Mouse (Mus musculus) heart, embryonic 16.5 days (tissue): ENCODE results near the gene Exoc3l4. TPM values are rescaled to one million over a fixed set of nuclear protein-coding genes. Genes with fewer than 3 reads are reported as not detected.
A peak's percentile ranks its signal among the peaks of the same experiment; 100 is the strongest.

Experiments
- ATAC-seq: fragments of 200-750 bp; cut with Nextera tagmentation; replicated peaks from 2 replicates; pipeline ENCODE4 v1.8.0; 2017; ENCODE audit warnings: moderate number of reproducible peaks; ENCODE audit not compliant: insufficient read depth, low FRiP score; ENCODE audit errors: extremely low read depth
- H3K27ac ChIP-seq: fragments of 300-500 bp; sonication (generic); 2 replicates; pipeline ENCODE4 v1.5.1; 2014; ENCODE audit warnings: mild to moderate bottlenecking, low read length, control low read depth, moderate library complexity
- H3K27me3 ChIP-seq: fragments of 300-500 bp; sonication (generic); 2 replicates; pipeline ENCODE4 v1.6.1; 2014; ENCODE audit warnings: low read length, mixed read lengths; ENCODE audit not compliant: control insufficient read depth, insufficient read depth
- H3K36me3 ChIP-seq: fragments of 300-500 bp; sonication (generic); 2 replicates; pipeline ENCODE4 v1.6.1; 2014; ENCODE audit not compliant: control insufficient read depth, insufficient read depth
- H3K4me1 ChIP-seq: fragments of 300-500 bp; sonication (generic); 2 replicates; pipeline ENCODE4 v1.6.1; 2014; ENCODE audit warnings: low read length, mixed read lengths; ENCODE audit not compliant: control insufficient read depth, insufficient read depth
- H3K4me2 ChIP-seq: fragments of 300-500 bp; sonication (generic); 2 replicates; pipeline ENCODE4 v1.6.1; 2014; ENCODE audit warnings: low read depth, mild to moderate bottlenecking, control low read depth, low read length
- H3K4me3 ChIP-seq: fragments of 300-500 bp; sonication (generic); 2 replicates; pipeline ENCODE4 v1.5.1; 2014; ENCODE audit warnings: mild to moderate bottlenecking, control low read depth, low read length
- H3K9ac ChIP-seq: fragments of 300-500 bp; sonication (generic); 2 replicates; pipeline ENCODE4 v1.6.1; 2014; ENCODE audit warnings: low read length, control low read depth
- H3K9me3 ChIP-seq: fragments of 300-500 bp; sonication (generic); replicated peaks from 2 replicates; pipeline ENCODE4 v1.6.1; 2016; ENCODE audit warnings: low read length; ENCODE audit not compliant: control insufficient read depth
- WGBS: fragments of 180-500 bp; shearing (Covaris S2); extraction: QIAGEN DNeasy Blood & Tissue Kit; methylation state at CpG from one replicate; pipeline ENCODE4 v1.1.7; 2014; 5-methylcytosine and 5-hydroxymethylcytosine counted together
- polyA plus RNA-seq: library from polyadenylated mRNA; unstranded; fragments of >200 nt; fragmentation: Nextera tagmentation; extraction: Ambion mirVana; gene quantifications from 2 replicates; pipeline ENCODE4 v1.2.1, GENCODE M21; 2015

Exoc3l4 gene
- 13.3 and 14.9 TPM in 2 replicates for polyA plus RNA-seq

DNA sequence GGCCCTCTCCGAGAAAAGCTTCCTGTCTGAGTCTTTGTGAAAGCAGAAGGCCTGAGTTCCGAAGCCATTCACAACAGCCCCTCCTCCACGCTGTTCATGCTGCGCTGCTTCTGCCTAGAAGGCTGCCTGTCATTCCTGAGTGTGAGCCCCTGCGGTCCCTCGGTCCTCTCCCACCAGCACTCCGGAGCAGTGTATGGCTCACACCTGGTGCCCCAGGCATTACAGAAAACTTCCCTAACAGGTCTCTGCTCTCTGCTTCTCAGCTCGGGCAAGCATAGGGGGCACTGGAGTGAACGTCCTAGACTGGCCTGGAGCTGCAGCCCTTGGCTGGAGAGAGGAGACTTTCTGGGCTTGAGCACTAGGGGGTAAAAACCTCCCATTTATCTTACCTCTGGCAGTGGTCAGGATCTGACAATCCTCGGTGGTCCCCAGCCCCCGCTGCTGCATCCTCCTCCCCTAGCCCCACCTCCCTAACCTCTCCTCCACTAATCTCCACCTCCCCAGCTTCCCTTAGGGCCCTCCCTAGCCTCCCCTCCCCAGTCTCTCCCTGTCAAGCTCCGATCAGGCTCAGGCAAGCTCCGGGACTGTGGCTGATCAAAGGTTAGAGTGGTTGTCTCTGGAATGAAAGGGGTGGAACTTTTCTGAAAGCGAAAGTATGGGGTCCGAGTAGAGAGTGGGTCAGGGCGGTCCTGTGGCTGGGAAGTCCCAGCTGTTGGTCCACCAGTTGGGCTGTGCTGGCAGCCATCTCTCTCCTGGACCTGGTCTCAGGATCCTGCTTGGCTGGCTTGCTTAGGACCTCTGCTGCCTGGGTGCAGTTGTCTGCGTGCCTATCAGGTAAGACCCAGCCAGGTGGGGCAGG is at the start of gene Exoc3l4:
Gene Exoc3l4 (plus strand): TSS at position 97 of the 859 bp plus-strand sequence.
- H3K4me1 ChIP-seq: peaks cover 39% of the 10 kb centered on the region
- peaks cover 3% of the 10 kb centered on the region for H3K27me3 ChIP-seq
- ATAC-seq: peak; percentile 17; the same call in 1 of the 2 replicates
- H3K9me3 ChIP-seq: no peaks in the 10 kb centered on the region
- H3K4me3 ChIP-seq: peak within 1 kb of the TSS; percentile 50
- H3K9ac ChIP-seq: peak within 1 kb of the TSS; percentile 64
- peak within 1 kb of the TSS; percentile 82 for H3K4me2 ChIP-seq
- no peaks in the 10 kb centered on the region for H3K36me3 ChIP-seq
- H3K27ac ChIP-seq: 0 out of 2 replicates have a peak within 1 kb of the TSS, but pooled peaks have one; percentile 35
- 8% methylated on average over 17 of the region's 17 CpGs for WGBS

DNA sequence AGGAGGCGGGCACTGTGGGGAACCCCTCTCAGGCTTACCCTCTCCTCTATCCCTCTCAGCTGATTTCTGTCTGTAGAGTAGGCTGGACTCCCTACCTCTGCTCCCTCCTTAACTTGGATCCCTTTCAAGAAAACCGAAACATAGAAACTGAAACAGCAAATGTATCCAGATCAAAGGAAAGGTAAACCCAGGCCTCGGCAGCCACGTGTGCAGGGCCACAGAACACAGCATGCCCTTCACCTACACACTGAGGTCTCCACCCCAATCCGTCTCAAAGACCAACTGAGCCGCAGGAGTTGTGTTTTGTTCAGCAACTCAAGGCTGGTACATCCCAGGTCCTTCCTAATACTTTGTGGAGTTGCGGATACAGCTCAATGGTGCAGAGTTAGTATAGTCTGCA is 49.8 kb upstream of the Exoc3l4 start:
- no peak overlapping the region for H3K4me3 ChIP-seq
- H3K9me3 ChIP-seq: no peaks in the 10 kb centered on the region
- WGBS: 72% methylated on average over 7 of the region's 7 CpGs
- no peak overlapping the region for H3K4me2 ChIP-seq
- H3K36me3 ChIP-seq: no peaks in the 10 kb centered on the region
- H3K27me3 ChIP-seq: no peaks in the 10 kb centered on the region
- H3K27ac ChIP-seq: no peak overlapping the region
- no peak overlapping the region for H3K9ac ChIP-seq
- peaks cover 25% of the 10 kb centered on the region for H3K4me1 ChIP-seq
- no peak for ATAC-seq

DNA sequence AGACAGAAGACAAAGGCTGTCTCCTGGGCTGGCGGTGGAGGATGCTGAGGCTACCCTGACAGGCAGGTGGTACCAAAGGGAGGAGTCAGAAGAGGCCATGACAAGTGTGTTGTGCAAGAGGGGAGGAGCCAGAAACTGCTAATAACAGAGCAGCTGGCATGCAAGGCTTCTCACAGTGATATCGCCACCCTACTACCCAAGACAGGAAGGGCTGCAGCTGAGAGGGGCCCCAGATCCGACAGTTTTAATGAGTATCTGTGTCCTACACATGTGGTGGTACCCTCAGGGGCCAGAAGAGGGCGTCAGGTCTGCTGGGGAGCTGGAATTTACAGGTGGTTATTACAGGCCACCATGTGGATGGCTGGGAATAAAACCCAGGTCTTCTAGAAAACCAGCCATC is 46.6 kb upstream of the Exoc3l4 start:
- no peak overlapping the region for H3K4me3 ChIP-seq
- H3K36me3 ChIP-seq: no peaks in the 10 kb centered on the region
- no peak overlapping the region for H3K4me2 ChIP-seq
- no peak overlapping the region for H3K27ac ChIP-seq
- WGBS: 52% methylated on average over 4 of the region's 4 CpGs
- H3K4me1 ChIP-seq: peaks cover 34% of the 10 kb centered on the region
- H3K9ac ChIP-seq: no peak overlapping the region
- no peaks in the 10 kb centered on the region for H3K9me3 ChIP-seq
- no peaks in the 10 kb centered on the region for H3K27me3 ChIP-seq
- 0 out of 2 replicates have a peak, but pooled peaks have one; percentile 20 for ATAC-seq

GRCm38 (mm10) chr12:111371905-111372304 is 44.9 kb upstream of the Exoc3l4 start:
- no peak overlapping the region for H3K4me2 ChIP-seq
- H3K4me1 ChIP-seq: peaks cover 41% of the 10 kb centered on the region
- no peak overlapping the region for H3K9ac ChIP-seq
- 79% methylated on average over 7 of the region's 7 CpGs for WGBS
- ATAC-seq: no peak
- H3K27ac ChIP-seq: no peak overlapping the region
- no peak overlapping the region for H3K4me3 ChIP-seq
- no peaks in the 10 kb centered on the region for H3K36me3 ChIP-seq
- H3K9me3 ChIP-seq: no peaks in the 10 kb centered on the region
- H3K27me3 ChIP-seq: no peaks in the 10 kb centered on the region

- ATAC-seq: no peak
- no peak overlapping the region for H3K4me3 ChIP-seq
- H3K9me3 ChIP-seq: no peaks in the 10 kb centered on the region
- H3K27me3 ChIP-seq: no peaks in the 10 kb centered on the region
- no peak overlapping the region for H3K27ac ChIP-seq
- 79% methylated on average over 6 of the region's 6 CpGs for WGBS
- H3K9ac ChIP-seq: no peak overlapping the region
- H3K36me3 ChIP-seq: no peaks in the 10 kb centered on the region
- no peak overlapping the region for H3K4me2 ChIP-seq
- H3K4me1 ChIP-seq: peaks cover 38% of the 10 kb centered on the region
Measured at GRCm38 (mm10) chr12:111373411-111373810, 43.4 kb upstream of the Exoc3l4 start.

DNA sequence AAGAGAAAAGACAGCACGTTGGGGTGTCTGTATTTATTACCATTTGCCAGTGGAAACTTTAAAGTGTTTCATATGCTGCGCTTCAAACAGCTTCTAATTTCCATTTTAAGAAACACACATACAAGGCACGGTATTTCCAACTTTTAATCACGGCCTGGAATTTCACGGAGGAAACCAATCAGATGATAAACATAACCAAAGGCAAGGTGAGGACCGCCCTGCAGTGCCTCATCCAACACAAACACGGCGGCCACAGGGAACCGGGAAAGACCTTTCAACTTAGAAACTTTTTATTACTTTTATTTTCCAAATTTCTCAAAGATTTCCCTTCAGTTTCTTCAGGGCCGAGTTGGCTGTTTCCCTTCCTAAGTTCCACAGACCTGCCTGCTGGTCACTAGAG is 42.1 kb upstream of the Exoc3l4 start:
- Histone ChIP-seq H3K9ac (no peak overlapping the region; the same call in 1 of the 2 replicates), H3K36me3 (no peaks in the 10 kb centered on the region), H3K4me3 (peak overlapping the region; percentile 98), H3K4me2 (peak overlapping the region; percentile 89), H3K9me3 (no peaks in the 10 kb centered on the region), H3K27ac (peak overlapping the region; percentile 25; the same call in 1 of the 2 replicates), H3K27me3 (no peaks in the 10 kb centered on the region), H3K4me1 (peaks cover 35% of the 10 kb centered on the region)
- 40% methylated on average over 10 of the region's 10 CpGs for WGBS
- ATAC-seq: no peak

DNA sequence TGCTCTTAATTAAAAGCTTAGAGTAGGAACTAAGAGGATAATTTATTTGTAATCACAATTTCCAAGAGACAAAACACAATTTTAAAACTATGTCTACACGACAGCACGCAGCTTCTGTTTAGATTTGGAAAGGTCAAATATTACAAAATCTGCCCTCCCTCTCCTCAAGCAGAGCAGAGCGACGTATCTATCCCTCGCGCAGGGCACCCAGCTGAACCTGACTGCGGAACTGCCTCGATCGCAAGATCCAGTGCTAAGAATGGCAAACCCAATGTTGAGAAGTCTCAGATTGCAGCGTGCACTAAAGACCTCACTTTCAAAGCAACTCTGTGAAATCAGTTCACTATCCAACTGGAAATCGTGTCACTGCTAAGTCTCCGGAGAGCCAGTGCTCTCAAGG is 41.3 kb upstream of the Exoc3l4 start:
- H3K4me1 ChIP-seq: peaks cover 31% of the 10 kb centered on the region

DNA sequence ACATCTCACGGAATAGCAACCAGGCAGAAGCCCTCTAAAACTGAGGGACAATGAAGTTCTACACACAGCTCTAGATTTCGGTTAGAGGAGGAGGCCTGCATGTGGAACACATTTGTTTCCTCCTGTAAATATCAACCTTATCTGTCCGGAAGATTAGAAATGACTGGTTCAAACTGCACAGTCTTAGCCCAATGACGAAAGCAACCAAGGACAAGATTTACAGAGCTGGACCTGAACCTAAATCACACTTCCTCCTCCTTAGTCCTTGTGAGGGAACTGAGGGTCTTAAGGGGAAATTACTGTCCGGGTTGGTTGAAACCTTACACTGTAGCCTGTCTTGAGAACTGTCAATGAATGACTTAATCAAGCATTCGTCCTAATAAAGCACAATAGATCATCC is 40.8 kb upstream of the Exoc3l4 start:
- H3K4me3 ChIP-seq: peak overlapping the region; percentile 98
- peak overlapping the region; percentile 42 for H3K27ac ChIP-seq
- H3K36me3 ChIP-seq: no peaks in the 10 kb centered on the region
- 10% methylated on average over 6 of the region's 6 CpGs for WGBS
- no peaks in the 10 kb centered on the region for H3K9me3 ChIP-seq
- H3K9ac ChIP-seq: peak overlapping the region; percentile 98
- H3K27me3 ChIP-seq: no peaks in the 10 kb centered on the region
- peak overlapping the region; percentile 89 for H3K4me2 ChIP-seq
- H3K4me1 ChIP-seq: peaks cover 29% of the 10 kb centered on the region
- ATAC-seq: no peak

More for the DNA sequence above, 41.3 kb upstream of the Exoc3l4 start:
- Histone ChIP-seq H3K9ac (peak overlapping the region; percentile 98), H3K4me2 (peak overlapping the region; percentile 89), H3K27ac (peak overlapping the region; percentile 42), H3K27me3 (no peaks in the 10 kb centered on the region), H3K36me3 (no peaks in the 10 kb centered on the region), H3K4me3 (peak overlapping the region; percentile 98), H3K9me3 (no peaks in the 10 kb centered on the region)
- 36% methylated on average over 12 of the region's 12 CpGs for WGBS
- ATAC-seq: no peak

GRCm38 (mm10) chr12:111376826-111377331 is 39.9 kb upstream of the Exoc3l4 start:
- no peaks in the 10 kb centered on the region for H3K9me3 ChIP-seq
- WGBS: under 1% methylated on average over 49 of the region's 49 CpGs
- H3K4me2 ChIP-seq: peak overlapping the region; percentile 89
- H3K4me1 ChIP-seq: peaks cover 27% of the 10 kb centered on the region
- H3K9ac ChIP-seq: peak overlapping the region; percentile 98
- H3K27me3 ChIP-seq: no peaks in the 10 kb centered on the region
- peak; percentile 34 for ATAC-seq
- no peaks in the 10 kb centered on the region for H3K36me3 ChIP-seq
- H3K4me3 ChIP-seq: peak overlapping the region; percentile 98
- peak overlapping the region; percentile 98 for H3K27ac ChIP-seq
